Mouse (Mus musculus): ENCODE data around the gene Tbc1d10c. TPM values are rescaled to one million over a fixed set of nuclear protein-coding genes. Genes with fewer than 3 reads are reported as not detected.

Tbc1d10c gene
- polyA plus RNA-seq, 1 experiment from 2014 or later, result 2.0 TPM

DNA sequence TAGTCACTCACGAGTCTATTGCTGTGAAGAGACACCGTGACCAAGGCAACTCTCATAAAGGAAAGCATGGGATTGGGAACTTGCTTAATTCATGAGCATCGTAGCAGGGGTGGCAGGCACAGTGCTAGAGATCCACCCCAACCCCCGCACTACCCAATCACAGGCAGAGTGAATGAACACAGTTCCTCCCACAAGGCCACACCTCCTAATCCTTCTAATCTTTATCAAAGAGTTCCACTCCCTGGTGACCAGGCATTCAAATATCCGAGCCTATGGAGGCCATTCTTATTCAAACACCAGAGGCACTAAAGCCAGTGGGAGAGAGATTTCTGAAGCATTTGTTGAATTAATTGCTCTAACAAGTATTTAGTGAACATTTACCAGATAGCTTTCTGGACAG, 45.1 kb downstream of the Tbc1d10c start:
- no peaks in the 10 kb centered on the region for H3K27me3 ChIP-seq (replicated peaks; ENCODE audit: control insufficient read depth, insufficient read depth, low read length)
- no peak for ATAC-seq
- H3K27ac ChIP-seq (ENCODE audit: low read depth, low read length), result no peak overlapping the region
- H3K36me3 ChIP-seq (ENCODE audit: control insufficient read depth, insufficient read depth), result peaks cover 11% of the 10 kb centered on the region
- WGBS, result 90% methylated on average over 5 of the region's 5 CpGs
- H3K9me3 ChIP-seq (ENCODE audit: control insufficient read depth), result no peaks in the 10 kb centered on the region
- no peak overlapping the region for H3K9ac ChIP-seq (ENCODE audit: low read depth, low read length)
- H3K4me1 ChIP-seq (replicated peaks; ENCODE audit: control insufficient read depth, insufficient read depth, low read length), result peaks cover 9% of the 10 kb centered on the region; the same call in 1 of the 2 replicates
- H3K4me3 ChIP-seq (ENCODE audit: low read depth, low read length), result no peak overlapping the region
- no peak overlapping the region for H3K4me2 ChIP-seq (replicated peaks; ENCODE audit: low read depth)
- no peak for TF ChIP-seq CTCF (IDR thresholded peaks at IDR 0.05; ENCODE audit: low read depth)

DNA sequence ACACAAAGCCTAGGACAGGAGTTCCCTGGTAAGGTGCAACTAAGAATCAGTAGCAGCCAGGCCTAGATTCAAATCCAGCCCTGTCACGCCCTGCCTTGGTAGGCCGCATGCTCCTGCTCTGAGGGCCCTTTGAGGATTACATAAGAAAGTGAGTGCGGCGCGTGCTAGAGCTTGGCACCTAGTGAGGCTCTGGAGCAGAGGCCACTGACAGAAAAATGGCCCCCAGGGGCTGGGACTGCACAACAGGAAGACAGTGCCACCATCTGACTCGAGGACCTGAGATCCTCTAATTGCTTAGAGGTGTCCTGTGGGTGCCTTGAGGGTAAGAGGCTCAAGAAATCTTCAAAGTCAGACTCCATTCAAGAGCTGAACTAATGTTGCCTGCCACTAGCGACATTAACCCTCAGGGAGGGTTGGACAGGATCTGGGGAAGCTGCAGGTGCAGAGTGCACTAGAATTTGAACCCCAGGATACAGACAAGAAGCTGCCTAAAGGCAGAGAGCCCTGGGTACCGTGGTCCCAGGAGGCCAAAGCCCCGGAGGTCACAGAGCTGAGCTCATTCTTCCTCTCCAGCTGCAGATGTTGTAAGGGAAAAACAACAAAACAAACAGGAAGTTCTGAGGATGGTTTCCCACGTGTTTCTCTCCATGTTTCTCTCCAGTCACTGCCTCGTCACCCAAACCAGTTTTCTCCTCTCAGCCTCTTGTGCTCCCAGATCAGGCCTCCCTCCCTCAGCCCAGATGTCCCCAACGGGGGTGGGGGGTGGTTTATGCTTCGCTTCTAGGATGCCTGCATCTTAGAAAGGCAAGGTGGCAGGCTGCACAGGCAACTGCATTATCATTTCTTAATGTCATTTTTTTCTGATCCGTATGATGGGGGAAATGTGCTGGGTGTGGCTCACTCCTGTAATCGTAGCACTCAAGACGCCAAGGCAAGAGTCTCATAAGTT, 46.3 kb downstream of the Tbc1d10c start:
- H3K36me3 ChIP-seq (ENCODE audit: control insufficient read depth, insufficient read depth), result 0 out of 2 replicates have a peak, but pooled peaks cover under 1% of the 10 kb centered on the region
- no peaks in the 10 kb centered on the region for H3K27me3 ChIP-seq (replicated peaks; ENCODE audit: control insufficient read depth, insufficient read depth, low read length)
- H3K9me3 ChIP-seq (ENCODE audit: control insufficient read depth), result no peaks in the 10 kb centered on the region
- H3K9ac ChIP-seq (ENCODE audit: low read depth, low read length), result no peak overlapping the region
- no peak for ATAC-seq
- no peak overlapping the region for H3K4me3 ChIP-seq (ENCODE audit: low read depth, low read length)
- no peak overlapping the region; the same call in 1 of the 2 replicates for H3K27ac ChIP-seq (ENCODE audit: low read depth, low read length)
- H3K4me1 ChIP-seq (replicated peaks; ENCODE audit: control insufficient read depth, insufficient read depth, low read length), result peaks cover 7% of the 10 kb centered on the region; the same call in 1 of the 2 replicates
- WGBS, result 76% methylated on average over 16 of the region's 16 CpGs
- H3K4me2 ChIP-seq (replicated peaks; ENCODE audit: low read depth), result no peak overlapping the region
- TF ChIP-seq CTCF (IDR thresholded peaks at IDR 0.05; ENCODE audit: low read depth), result no peak

DNA sequence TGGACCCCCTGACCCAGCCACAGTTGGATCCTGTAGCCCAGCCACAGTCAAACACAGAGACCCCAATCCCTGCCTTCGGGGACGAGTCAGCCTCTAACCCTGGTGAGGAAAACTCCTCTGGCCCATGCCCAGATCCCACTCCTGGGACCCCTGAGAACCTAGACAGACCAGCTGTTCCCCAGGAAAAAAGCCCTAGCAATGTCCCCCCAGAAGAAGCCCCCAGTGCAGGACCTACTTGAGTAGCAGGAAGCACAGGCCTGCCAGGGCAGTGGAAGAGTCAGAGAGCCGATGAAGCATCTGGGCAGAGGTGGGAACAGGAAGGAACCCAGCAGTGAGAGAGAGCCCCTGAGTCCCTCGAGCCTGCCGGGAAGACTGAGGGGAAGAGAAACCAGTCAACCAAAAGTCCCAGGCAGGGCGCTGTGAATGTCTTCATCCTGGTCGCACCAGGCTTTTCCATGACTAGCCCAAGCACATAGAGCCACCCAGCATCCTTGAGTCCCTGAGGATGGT, 47.3 kb downstream of the Tbc1d10c start, which contains the start of gene Cabp4:
TSS of gene Cabp4 (minus strand) at position 275 of the 510 bp plus-strand sequence.
- Histone ChIP-seq H3K4me2 (replicated peaks; ENCODE audit: low read depth) (no peak within 1 kb of the TSS), H3K27ac (ENCODE audit: low read depth, low read length) (no peak within 1 kb of the TSS; the same call in 1 of the 2 replicates), H3K27me3 (replicated peaks; ENCODE audit: control insufficient read depth, insufficient read depth, low read length) (no peaks in the 10 kb centered on the region), H3K4me1 (replicated peaks; ENCODE audit: control insufficient read depth, insufficient read depth, low read length) (no peaks in the 10 kb centered on the region), H3K4me3 (ENCODE audit: low read depth, low read length) (no peak within 1 kb of the TSS), H3K9ac (ENCODE audit: low read depth, low read length) (no peak within 1 kb of the TSS), H3K9me3 (ENCODE audit: control insufficient read depth) (no peaks in the 10 kb centered on the region), H3K36me3 (ENCODE audit: control insufficient read depth, insufficient read depth) (no peaks in the 10 kb centered on the region)
- no peak for ATAC-seq
- TF ChIP-seq CTCF (IDR thresholded peaks at IDR 0.05; ENCODE audit: low read depth), result no peak
- 80% methylated on average over 7 of the region's 7 CpGs for WGBS

DNA sequence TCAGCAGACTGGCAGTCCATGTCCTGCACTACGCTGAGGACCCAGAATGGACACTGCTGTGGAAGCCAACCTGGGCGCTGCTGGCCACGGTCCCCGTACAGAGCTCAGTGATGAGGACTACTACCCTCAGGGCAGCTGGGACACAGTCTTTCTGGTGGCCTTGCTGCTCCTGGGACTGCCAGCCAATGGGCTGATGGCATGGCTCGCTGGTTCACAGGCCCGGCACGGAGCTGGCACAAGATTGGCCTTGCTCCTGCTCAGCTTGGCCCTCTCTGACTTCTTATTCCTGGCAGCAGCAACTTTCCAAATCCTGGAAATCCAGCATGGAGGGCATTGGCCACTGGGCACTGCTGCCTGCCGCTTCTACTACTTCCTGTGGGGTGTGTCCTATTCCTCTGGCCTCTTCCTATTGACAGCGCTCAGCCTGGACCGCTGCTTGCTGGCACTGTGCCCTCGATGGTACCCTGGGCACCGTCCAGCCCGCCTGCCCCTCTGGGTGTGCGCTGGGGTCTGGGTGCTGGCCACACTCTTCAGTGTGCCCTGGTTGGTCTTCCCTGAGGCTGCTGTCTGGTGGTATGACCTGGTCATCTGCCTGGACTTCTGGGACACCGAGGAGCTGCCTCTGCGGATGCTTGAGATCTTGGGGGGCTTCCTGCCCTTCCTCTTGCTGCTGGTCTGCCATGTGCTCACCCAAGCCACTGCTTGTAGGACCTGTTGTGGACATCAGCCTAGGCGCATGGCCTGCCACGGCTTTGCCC, 48.5 kb downstream of the Tbc1d10c start:
- H3K4me3 ChIP-seq (ENCODE audit: low read depth, low read length), result no peak overlapping the region
- H3K27me3 ChIP-seq (replicated peaks; ENCODE audit: control insufficient read depth, insufficient read depth, low read length), result no peaks in the 10 kb centered on the region
- no peak overlapping the region for H3K9ac ChIP-seq (ENCODE audit: low read depth, low read length)
- no peaks in the 10 kb centered on the region for H3K9me3 ChIP-seq (ENCODE audit: control insufficient read depth)
- H3K36me3 ChIP-seq (ENCODE audit: control insufficient read depth, insufficient read depth), result no peaks in the 10 kb centered on the region
- ATAC-seq, result no peak; the same call in 1 of the 2 replicates
- H3K27ac ChIP-seq (ENCODE audit: low read depth, low read length), result no peak overlapping the region
- no peak for TF ChIP-seq CTCF (IDR thresholded peaks at IDR 0.05; ENCODE audit: low read depth)
- H3K4me2 ChIP-seq (replicated peaks; ENCODE audit: low read depth), result no peak overlapping the region
- H3K4me1 ChIP-seq (replicated peaks; ENCODE audit: control insufficient read depth, insufficient read depth, low read length), result no peaks in the 10 kb centered on the region
- WGBS, result 85% methylated on average over 18 of the region's 18 CpGs

DNA sequence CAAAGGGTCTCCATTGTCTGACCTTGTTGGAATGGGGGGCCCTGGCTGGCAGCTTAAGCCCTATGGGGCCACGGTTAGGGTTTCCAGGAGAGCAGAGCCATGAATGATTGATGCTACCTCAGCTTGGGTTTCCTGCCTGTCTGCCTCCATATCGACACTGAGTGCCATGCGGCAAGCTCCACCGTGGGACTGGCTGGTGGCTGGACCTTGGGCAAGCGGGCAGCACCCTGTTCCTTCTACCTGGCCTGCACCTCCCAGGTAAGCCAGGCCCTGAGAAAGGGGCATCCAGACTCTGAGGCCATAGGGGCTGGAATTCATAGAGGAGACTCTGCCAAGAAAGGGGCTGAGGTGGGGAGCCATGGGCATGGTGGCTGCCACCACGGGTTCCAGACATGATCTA, 50.9 kb downstream of the Tbc1d10c start:
- no peak overlapping the region for H3K9ac ChIP-seq (ENCODE audit: low read depth, low read length)

DNA sequence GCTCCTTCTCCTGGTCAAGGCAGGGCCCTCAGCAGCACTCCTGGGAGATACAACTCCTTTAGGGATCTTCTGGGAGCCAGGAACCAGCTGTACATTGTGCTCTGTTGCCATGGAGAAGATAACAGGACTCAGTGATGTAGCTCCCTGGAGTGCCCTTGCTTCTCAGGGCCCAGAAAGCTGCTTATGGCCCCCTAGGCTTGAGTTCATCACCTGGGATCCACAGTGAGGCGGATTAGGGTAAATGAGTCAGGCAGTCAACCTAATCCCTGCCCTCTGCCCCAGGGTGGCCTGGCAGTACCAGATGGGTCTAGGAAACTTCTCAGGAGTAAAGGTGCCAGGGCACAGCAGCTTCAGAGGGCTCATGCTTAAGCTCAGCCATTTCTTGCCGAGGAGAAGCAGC, 51.6 kb downstream of the Tbc1d10c start, which contains the start of gene Gpr152:
TSS of gene Gpr152 (plus strand) at position 342 of the 400 bp plus-strand sequence.
- H3K9ac ChIP-seq (ENCODE audit: low read depth, low read length), result no peak within 1 kb of the TSS
- H3K9me3 ChIP-seq (ENCODE audit: control insufficient read depth), result no peaks in the 10 kb centered on the region
- no peak within 1 kb of the TSS for H3K4me3 ChIP-seq (ENCODE audit: low read depth, low read length)
- no peak within 1 kb of the TSS for H3K27ac ChIP-seq (ENCODE audit: low read depth, low read length)
- H3K4me2 ChIP-seq (replicated peaks; ENCODE audit: low read depth), result no peak within 1 kb of the TSS
- no peaks in the 10 kb centered on the region for H3K4me1 ChIP-seq (replicated peaks; ENCODE audit: control insufficient read depth, insufficient read depth, low read length)
- TF ChIP-seq CTCF (IDR thresholded peaks at IDR 0.05; ENCODE audit: low read depth), result no peak
- no peak for ATAC-seq
- no peaks in the 10 kb centered on the region for H3K27me3 ChIP-seq (replicated peaks; ENCODE audit: control insufficient read depth, insufficient read depth, low read length)
- 86% methylated on average over 2 of the region's 2 CpGs for WGBS
- H3K36me3 ChIP-seq (ENCODE audit: control insufficient read depth, insufficient read depth), result no peaks in the 10 kb centered on the region

More for the DNA sequence above, 50.9 kb downstream of the Tbc1d10c start:
- TF ChIP-seq CTCF (IDR thresholded peaks at IDR 0.05; ENCODE audit: low read depth), result no peak
- Histone ChIP-seq H3K36me3 (ENCODE audit: control insufficient read depth, insufficient read depth) (no peaks in the 10 kb centered on the region), H3K4me3 (ENCODE audit: low read depth, low read length) (no peak overlapping the region), H3K27me3 (replicated peaks; ENCODE audit: control insufficient read depth, insufficient read depth, low read length) (no peaks in the 10 kb centered on the region), H3K27ac (ENCODE audit: low read depth, low read length) (no peak overlapping the region), H3K4me1 (replicated peaks; ENCODE audit: control insufficient read depth, insufficient read depth, low read length) (no peaks in the 10 kb centered on the region), H3K4me2 (replicated peaks; ENCODE audit: low read depth) (no peak overlapping the region), H3K9me3 (ENCODE audit: control insufficient read depth) (no peaks in the 10 kb centered on the region)
- 78% methylated on average over 6 of the region's 6 CpGs for WGBS
- no peak for ATAC-seq
